Mouse (Mus musculus) CH12.LX (cell line): ENCODE measurements around the gene Nsun3. TPM values are rescaled to one million over a fixed set of nuclear protein-coding genes. Genes with fewer than 3 reads are reported as not detected.

Source experiments
- DNase-seq: peaks from one replicate; pipeline ENCODE4 v3.0.0-alpha.2; 2013; ENCODE audit errors: extremely low read depth
- H3K27ac ChIP-seq: 2 replicates; pipeline ENCODE4 v1.5.1; 2012; ENCODE audit warnings: low read depth, mild to moderate bottlenecking, control low read depth, moderate library complexity; ENCODE audit not compliant: insufficient read depth
- H3K27me3 ChIP-seq: replicated peaks from 2 replicates; pipeline ENCODE3; 2012; ENCODE audit warnings: inconsistent platforms
- H3K36me3 ChIP-seq, 2 experiments: replicated peaks in 1 of 2; 2 replicates each; pipeline versions ENCODE3 to v1.6.1; 2012; ENCODE audit warnings: inconsistent platforms in 1 of 2, low read length in 1 of 2, mild to moderate bottlenecking in 1 of 2, mixed read lengths in 1 of 2, moderate library complexity in 1 of 2; ENCODE audit not compliant: control insufficient read depth in 1 of 2, insufficient read depth in 1 of 2
- H3K4me1 ChIP-seq, 2 experiments: 2 replicates each; pipeline ENCODE4 v1.6.1; 2012; ENCODE audit warnings: inconsistent platforms in 1 of 2, moderate library complexity in 1 of 2; ENCODE audit not compliant: insufficient read depth in 2 of 2, control insufficient read depth in 1 of 2
- H3K4me2 ChIP-seq: 2 replicates; pipeline ENCODE4 v1.6.1; 2012; ENCODE audit warnings: low read depth, mild to moderate bottlenecking, control low read depth; ENCODE audit not compliant: poor library complexity, insufficient read depth, severe bottlenecking
- H3K4me3 ChIP-seq, 3 experiments: fragments of 150-350 bp in 1 of 3; sonication (generic) in 1 of 3; replicated peaks in 1 of 3; 2 replicates each; pipeline versions ENCODE3 to v1.5.1; 2011 to 2012; ENCODE audit warnings: low read depth in 2 of 3, low read length in 2 of 3, mild to moderate bottlenecking in 2 of 3, moderate library complexity in 2 of 3, control low read depth in 1 of 3, improper control_type of control experiment in 1 of 3, inconsistent platforms in 1 of 3, mixed read lengths in 1 of 3; ENCODE audit not compliant: poor library complexity in 1 of 3
- H3K79me2 ChIP-seq: replicated peaks from 2 replicates; pipeline ENCODE4 v1.6.1; 2012; ENCODE audit warnings: mild to moderate bottlenecking, moderate library complexity; ENCODE audit not compliant: control insufficient read depth, poor library complexity, insufficient read depth, severe bottlenecking; ENCODE audit errors: extremely low read depth
- H3K9ac ChIP-seq: 2 replicates; pipeline ENCODE4 v1.6.1; 2012; ENCODE audit warnings: low read depth, mild to moderate bottlenecking, control low read depth, moderate library complexity; ENCODE audit not compliant: insufficient read depth
- H3K9me3 ChIP-seq: replicated peaks from 2 replicates; pipeline ENCODE3; 2012; ENCODE audit warnings: low read length, inconsistent platforms, mixed read lengths
- CHD1 ChIP-seq: IDR thresholded peaks from 2 replicates; pipeline ENCODE4 v1.6.1; 2012; ENCODE audit warnings: low read depth, low read length, improper control_type of control experiment, inconsistent platforms
- CHD2 ChIP-seq: IDR thresholded peaks from 2 replicates; pipeline ENCODE4 v1.6.1; 2011; ENCODE audit warnings: low read length, improper control_type of control experiment
- CTCF ChIP-seq, 2 experiments: IDR thresholded peaks in 1 of 2; conservative IDR thresholded peaks in 1 of 2; 2 replicates each; pipeline ENCODE4 v1.5.1; 2011 to 2012; ENCODE audit warnings: low read depth in 2 of 2, low read length in 2 of 2, improper control_type of control experiment in 1 of 2, inconsistent platforms in 1 of 2, mild to moderate bottlenecking in 1 of 2, moderate library complexity in 1 of 2
- E2F4 ChIP-seq: IDR thresholded peaks from 2 replicates; pipeline ENCODE4 v1.6.1; 2011; ENCODE audit warnings: low read depth, low read length, improper control_type of control experiment; ENCODE audit not compliant: insufficient replicate concordance
- EP300 ChIP-seq: IDR thresholded peaks from 2 replicates; pipeline ENCODE4 v1.6.1; 2011; ENCODE audit warnings: low read length, improper control_type of control experiment
- ETS1 ChIP-seq: conservative IDR thresholded peaks from 2 replicates; pipeline ENCODE4 v1.6.1; 2012; ENCODE audit warnings: low read depth, mild to moderate bottlenecking, inconsistent platforms, low read length, improper control_type of control experiment, moderate library complexity
- HCFC1 ChIP-seq: IDR thresholded peaks from 2 replicates; pipeline ENCODE4 v1.6.1; 2012; ENCODE audit warnings: low read depth, mild to moderate bottlenecking, inconsistent platforms, low read length, improper control_type of control experiment
- JUND ChIP-seq: conservative IDR thresholded peaks from 2 replicates; pipeline ENCODE4 v1.6.1; 2011; ENCODE audit warnings: low read depth, low read length, improper control_type of control experiment
- KAT2A ChIP-seq: IDR thresholded peaks from 2 replicates; pipeline ENCODE4 v1.6.1; 2012; ENCODE audit warnings: low read length, improper control_type of control experiment, inconsistent platforms; ENCODE audit not compliant: insufficient replicate concordance
- MAFK ChIP-seq: IDR thresholded peaks from 2 replicates; pipeline ENCODE4 v1.6.1; 2011; ENCODE audit warnings: low read length, improper control_type of control experiment; ENCODE audit not compliant: insufficient replicate concordance
- MAX ChIP-seq: IDR thresholded peaks from 2 replicates; pipeline ENCODE4 v1.6.1; 2011; ENCODE audit warnings: low read length, improper control_type of control experiment
- MEF2A ChIP-seq: IDR thresholded peaks from 2 replicates; pipeline ENCODE4 v1.6.1; 2014; ENCODE audit warnings: low read depth, mild to moderate bottlenecking, inconsistent platforms, low read length, improper control_type of control experiment, borderline replicate concordance
- MXI1 ChIP-seq: IDR thresholded peaks from 2 replicates; pipeline ENCODE4 v1.6.1; 2011; ENCODE audit warnings: mild to moderate bottlenecking, low read depth, low read length, improper control_type of control experiment
- MYC ChIP-seq: IDR thresholded peaks from 2 replicates; pipeline ENCODE4 v1.6.1; 2011; ENCODE audit warnings: low read depth, mild to moderate bottlenecking, improper control_type of control experiment, low read length
- NRF1 ChIP-seq: IDR thresholded peaks from 2 replicates; pipeline ENCODE4 v1.6.1; 2014; ENCODE audit warnings: low read depth, mild to moderate bottlenecking, inconsistent platforms, low read length, improper control_type of control experiment, moderate library complexity
- PAX5 ChIP-seq: IDR thresholded peaks from 2 replicates; pipeline ENCODE4 v1.6.1; 2012; ENCODE audit warnings: low read length, inconsistent platforms, mixed read lengths
- RCOR1 ChIP-seq: conservative IDR thresholded peaks from 2 replicates; pipeline ENCODE4 v1.6.1; 2012; ENCODE audit warnings: low read depth, mild to moderate bottlenecking, inconsistent platforms, low read length, improper control_type of control experiment
- SIN3A ChIP-seq: IDR thresholded peaks from 2 replicates; pipeline ENCODE4 v1.6.1; 2012; ENCODE audit warnings: low read length, improper control_type of control experiment, inconsistent platforms
- TCF12 ChIP-seq: IDR thresholded peaks from 2 replicates; pipeline ENCODE4 v1.6.1; 2014; ENCODE audit warnings: low read depth, mild to moderate bottlenecking, inconsistent platforms, low read length, improper control_type of control experiment
- ZKSCAN1 ChIP-seq: IDR thresholded peaks from 2 replicates; pipeline ENCODE4 v1.6.1; 2012; ENCODE audit warnings: low read depth, inconsistent platforms, low read length, improper control_type of control experiment, borderline replicate concordance
- ZMIZ1 ChIP-seq: IDR thresholded peaks from 2 replicates; pipeline ENCODE4 v1.6.1; 2012; ENCODE audit warnings: low read depth, mild to moderate bottlenecking, inconsistent platforms, low read length, improper control_type of control experiment
- ZNF384 ChIP-seq: IDR thresholded peaks from 2 replicates; pipeline ENCODE4 v1.6.1; 2012; ENCODE audit warnings: low read depth, low read length, improper control_type of control experiment, inconsistent platforms
- dilution Hi-C: fragments of 300-500 bp; cut with MboI; formaldehyde crosslinking; loops from 2 replicates; pipeline ENCODE4 v1.14.3; 2020; ENCODE audit warnings: low sequenced_read_pairs; ENCODE audit not compliant: extremely low pct_unique_long_range_greater_than_20kb, extremely low pct_ligation_motif_present
- in situ Hi-C: fragments of 300-500 bp; cut with MboI; formaldehyde crosslinking; loops from 3 replicates; pipeline ENCODE4 v1.14.3; 2019; ENCODE audit warnings: low sequenced_read_pairs, low pct_ligation_motif_present, low pct_unique_long_range_greater_than_20kb, mixed read lengths
- polyA plus RNA-seq: library from polyadenylated mRNA; unstranded; fragments of >175 nt; gene quantifications from 2 replicates; pipeline ENCODE4 v1.2.1, GENCODE M21; 2012; ENCODE audit warnings: low read depth; ENCODE audit not compliant: insufficient read length
- total RNA-seq, 2 experiments: library from RNA; depleted of rRNA; stranded (reverse); fragments of 300-350 nt in 1 of 2; fragments of >200 nt in 1 of 2; gene quantifications; 2 replicates each; pipeline ENCODE4 v1.2.3; 2012 to 2014

The Nsun3 gene
- total and polyA plus RNA-seq, 3 experiments = 8.4 to 15.3 (median 11.6) TPM

DNA sequence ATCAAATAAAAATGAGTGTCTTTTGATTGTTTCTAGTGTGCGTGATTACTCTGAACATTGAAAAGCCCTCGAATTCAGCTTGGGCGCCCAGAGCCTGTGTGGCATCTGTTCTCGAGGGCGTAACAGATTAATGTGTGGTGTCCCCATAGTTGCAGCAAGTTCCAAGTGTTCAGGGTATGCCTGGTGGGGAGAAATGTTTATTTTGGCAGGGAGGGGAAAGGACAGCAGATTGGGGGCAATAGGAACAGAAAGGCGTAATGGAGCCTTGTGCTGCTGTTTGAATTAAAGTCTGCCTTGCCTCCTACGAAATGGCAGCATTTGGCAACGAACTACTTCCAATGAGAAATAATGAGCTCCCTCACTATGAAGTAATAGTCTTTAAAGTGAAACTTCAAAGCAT is 96.2 kb downstream of the Nsun3 start:
- dilution Hi-C loops (no loop called here), in situ Hi-C loops (no loop called here)
- TF ChIP-seq PAX5 = no peak
- TF ChIP-seq KAT2A = no peak
- no peak overlapping the region for H3K4me3 ChIP-seq
- H3K4me2 ChIP-seq = no peak overlapping the region
- DNase-seq = no peak
- H3K36me3 ChIP-seq = no peaks in the 10 kb centered on the region
- H3K9me3 ChIP-seq = no peaks in the 10 kb centered on the region
- no peak overlapping the region for H3K27ac ChIP-seq
- H3K9ac ChIP-seq = no peak overlapping the region
- H3K27me3 ChIP-seq = peaks cover 4% of the 10 kb centered on the region
- no peaks in the 10 kb centered on the region for H3K79me2 ChIP-seq
- H3K4me1 ChIP-seq = peaks cover 0 to 3% of the 10 kb centered on the region in 2 experiments; a peak in 1 of 4 replicates

GRCm38 (mm10) chr16:62686073-62686472 is 100.5 kb downstream of the Nsun3 start:
- Histone ChIP-seq H3K27me3 (peaks cover 3% of the 10 kb centered on the region), H3K4me1 (no peaks in the 10 kb centered on the region), H3K79me2 (no peaks in the 10 kb centered on the region), H3K4me3 (no peak overlapping the region), H3K27ac (no peak overlapping the region)
- no peak for TF ChIP-seq MAX
- no peak for TF ChIP-seq MYC
- TF ChIP-seq NRF1 = no peak
- TF ChIP-seq MXI1 = no peak
- no peak for TF ChIP-seq JUND
- no peak for TF ChIP-seq EP300
- TF ChIP-seq CHD1 = no peak
- no peak for TF ChIP-seq ZNF384
- TF ChIP-seq ZMIZ1 = no peak
- no peak for TF ChIP-seq MAFK
- no peak for TF ChIP-seq KAT2A
- no peak for TF ChIP-seq PAX5
- TF ChIP-seq, all 38 proteins: peak for 0
- Histone ChIP-seq H3K9me3 (no peaks in the 10 kb centered on the region), H3K4me2 (peak overlapping the region; percentile 40; the same call in 1 of the 2 replicates), H3K36me3 (no peaks in the 10 kb centered on the region), H3K9ac (no peak overlapping the region)
- in situ Hi-C loops = no loop called here
- dilution Hi-C loops = no loop called here
- no peak for DNase-seq

DNA sequence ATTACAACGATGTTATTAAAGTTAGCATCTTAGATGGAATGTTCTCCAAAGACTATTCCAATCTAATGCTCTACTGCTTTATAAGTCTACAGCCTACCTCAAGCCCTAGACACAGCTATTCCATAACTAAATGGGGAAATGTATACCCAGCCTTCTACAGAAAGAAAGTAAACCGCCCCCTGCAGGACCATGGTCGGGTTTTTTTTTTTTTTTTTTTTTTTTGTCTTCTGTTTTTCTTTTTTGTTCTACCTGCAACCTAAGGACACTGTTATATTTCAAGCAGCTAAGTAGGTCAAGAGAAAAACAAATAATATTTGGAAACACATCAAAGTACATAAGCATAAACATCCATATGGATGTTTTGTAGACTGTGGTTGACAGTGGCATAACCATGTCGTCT is 101.1 kb downstream of the Nsun3 start:
- Histone ChIP-seq H3K4me3 (no peak overlapping the region), H3K9ac (no peak overlapping the region), H3K9me3 (no peaks in the 10 kb centered on the region), H3K36me3 (no peaks in the 10 kb centered on the region), H3K4me1 (no peaks in the 10 kb centered on the region), H3K27me3 (peaks cover 3% of the 10 kb centered on the region), H3K27ac (no peak overlapping the region), H3K79me2 (no peaks in the 10 kb centered on the region), H3K4me2 (peak overlapping the region; percentile 40; the same call in 1 of the 2 replicates)
- in situ Hi-C loops = no loop called here
- dilution Hi-C loops = no loop called here
- TF ChIP-seq MXI1 = no peak
- no peak for TF ChIP-seq HCFC1
- TF ChIP-seq E2F4 = no peak
- TF ChIP-seq ZNF384 = peak; percentile 97
- no peak for TF ChIP-seq MEF2A
- no peak for TF ChIP-seq RCOR1
- TF ChIP-seq SIN3A = no peak
- no peak for TF ChIP-seq ZKSCAN1
- no peak for TF ChIP-seq KAT2A
- no peak for TF ChIP-seq ZMIZ1
- no peak for TF ChIP-seq ETS1
- TF ChIP-seq CHD2 = no peak
- peak in 1 of 2 experiments; percentile 42; a peak in 2 of 4 replicates for TF ChIP-seq CTCF (conservative IDR thresholded peaks at IDR 0.05 in 1 of 2, IDR thresholded peaks at IDR 0.05 in 1 of 2; ENCODE audit: low read depth in 2 of 2, low read length in 2 of 2)
- no peak for TF ChIP-seq TCF12
- DNase-seq = no peak
